Mouse (Mus musculus) heart, embryonic 16.5 days (tissue): ENCODE data around the gene Spag6. TPM values are rescaled to one million over a fixed set of nuclear protein-coding genes. Genes with fewer than 3 reads are reported as not detected.

Source experiments
- ATAC-seq: fragments of 200-750 bp; cut with Nextera tagmentation; replicated peaks from 2 replicates; pipeline ENCODE4 v1.8.0; 2017; ENCODE audit warnings: moderate number of reproducible peaks; ENCODE audit not compliant: insufficient read depth, low FRiP score; ENCODE audit errors: extremely low read depth
- H3K27ac ChIP-seq: fragments of 300-500 bp; sonication (generic); 2 replicates; pipeline ENCODE4 v1.5.1; 2014; ENCODE audit warnings: mild to moderate bottlenecking, low read length, control low read depth, moderate library complexity
- H3K27me3 ChIP-seq: fragments of 300-500 bp; sonication (generic); 2 replicates; pipeline ENCODE4 v1.6.1; 2014; ENCODE audit warnings: low read length, mixed read lengths; ENCODE audit not compliant: control insufficient read depth, insufficient read depth
- H3K36me3 ChIP-seq: fragments of 300-500 bp; sonication (generic); 2 replicates; pipeline ENCODE4 v1.6.1; 2014; ENCODE audit not compliant: control insufficient read depth, insufficient read depth
- H3K4me1 ChIP-seq: fragments of 300-500 bp; sonication (generic); 2 replicates; pipeline ENCODE4 v1.6.1; 2014; ENCODE audit warnings: low read length, mixed read lengths; ENCODE audit not compliant: control insufficient read depth, insufficient read depth
- H3K4me2 ChIP-seq: fragments of 300-500 bp; sonication (generic); 2 replicates; pipeline ENCODE4 v1.6.1; 2014; ENCODE audit warnings: low read depth, mild to moderate bottlenecking, control low read depth, low read length
- H3K4me3 ChIP-seq: fragments of 300-500 bp; sonication (generic); 2 replicates; pipeline ENCODE4 v1.5.1; 2014; ENCODE audit warnings: mild to moderate bottlenecking, control low read depth, low read length
- H3K9ac ChIP-seq: fragments of 300-500 bp; sonication (generic); 2 replicates; pipeline ENCODE4 v1.6.1; 2014; ENCODE audit warnings: low read length, control low read depth
- H3K9me3 ChIP-seq: fragments of 300-500 bp; sonication (generic); replicated peaks from 2 replicates; pipeline ENCODE4 v1.6.1; 2016; ENCODE audit warnings: low read length; ENCODE audit not compliant: control insufficient read depth
- WGBS: fragments of 180-500 bp; shearing (Covaris S2); extraction: QIAGEN DNeasy Blood & Tissue Kit; methylation state at CpG from one replicate; pipeline ENCODE4 v1.1.7; 2014; 5-methylcytosine and 5-hydroxymethylcytosine counted together
- polyA plus RNA-seq: library from polyadenylated mRNA; unstranded; fragments of >200 nt; fragmentation: Nextera tagmentation; extraction: Ambion mirVana; gene quantifications from 2 replicates; pipeline ENCODE4 v1.2.1, GENCODE M21; 2015

Gene Spag6
- polyA plus RNA-seq, 1 experiment from 2014 or later, result 0.26 TPM

DNA sequence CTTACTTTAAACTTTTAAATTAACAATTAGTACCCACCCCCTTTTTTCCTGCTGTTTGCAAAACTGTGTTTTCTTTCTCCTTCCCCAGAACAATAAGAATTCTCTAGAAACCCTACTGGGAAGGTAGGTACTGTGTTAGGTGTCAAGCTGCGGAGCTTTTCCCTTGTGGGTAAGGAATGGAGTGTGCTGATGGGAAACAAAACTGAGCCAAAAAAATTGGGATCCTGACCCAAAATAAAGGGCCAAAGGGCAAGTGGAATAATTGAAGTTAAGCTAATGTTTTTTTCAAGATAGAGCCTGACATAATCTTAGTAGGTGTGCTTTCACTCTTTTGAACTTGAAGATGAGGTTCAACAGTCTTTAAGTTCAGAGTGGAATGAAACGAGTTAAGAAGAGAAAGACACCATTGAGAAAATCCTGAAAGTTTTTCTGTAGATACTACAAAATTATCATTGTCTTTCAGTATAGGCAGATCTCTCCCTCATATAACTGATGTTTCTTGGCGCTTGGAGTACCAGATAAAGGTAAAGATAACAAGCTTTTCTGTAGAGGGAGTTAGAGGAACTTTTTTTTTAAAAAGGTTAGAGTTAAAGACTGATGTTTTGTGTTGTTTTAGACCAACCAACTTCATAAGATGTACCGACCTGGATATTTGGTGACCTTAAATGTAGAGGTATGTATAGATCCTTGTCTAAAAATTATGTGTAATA, 19.5 kb upstream of the Spag6 start:
- no peak overlapping the region for H3K4me3 ChIP-seq
- H3K27ac ChIP-seq, result no peak overlapping the region
- no peak overlapping the region for H3K4me2 ChIP-seq
- ATAC-seq, result no peak
- whole genome bisulfite sequencing, result 87% methylated on average over 4 of the region's 4 CpGs
- no peaks in the 10 kb centered on the region for H3K9me3 ChIP-seq
- H3K36me3 ChIP-seq, result no peaks in the 10 kb centered on the region
- H3K4me1 ChIP-seq, result peaks cover 18% of the 10 kb centered on the region
- H3K9ac ChIP-seq, result peak overlapping the region; percentile 26; the same call in 1 of the 2 replicates
- H3K27me3 ChIP-seq, result peaks cover 3% of the 10 kb centered on the region; the same call in 1 of the 2 replicates

DNA sequence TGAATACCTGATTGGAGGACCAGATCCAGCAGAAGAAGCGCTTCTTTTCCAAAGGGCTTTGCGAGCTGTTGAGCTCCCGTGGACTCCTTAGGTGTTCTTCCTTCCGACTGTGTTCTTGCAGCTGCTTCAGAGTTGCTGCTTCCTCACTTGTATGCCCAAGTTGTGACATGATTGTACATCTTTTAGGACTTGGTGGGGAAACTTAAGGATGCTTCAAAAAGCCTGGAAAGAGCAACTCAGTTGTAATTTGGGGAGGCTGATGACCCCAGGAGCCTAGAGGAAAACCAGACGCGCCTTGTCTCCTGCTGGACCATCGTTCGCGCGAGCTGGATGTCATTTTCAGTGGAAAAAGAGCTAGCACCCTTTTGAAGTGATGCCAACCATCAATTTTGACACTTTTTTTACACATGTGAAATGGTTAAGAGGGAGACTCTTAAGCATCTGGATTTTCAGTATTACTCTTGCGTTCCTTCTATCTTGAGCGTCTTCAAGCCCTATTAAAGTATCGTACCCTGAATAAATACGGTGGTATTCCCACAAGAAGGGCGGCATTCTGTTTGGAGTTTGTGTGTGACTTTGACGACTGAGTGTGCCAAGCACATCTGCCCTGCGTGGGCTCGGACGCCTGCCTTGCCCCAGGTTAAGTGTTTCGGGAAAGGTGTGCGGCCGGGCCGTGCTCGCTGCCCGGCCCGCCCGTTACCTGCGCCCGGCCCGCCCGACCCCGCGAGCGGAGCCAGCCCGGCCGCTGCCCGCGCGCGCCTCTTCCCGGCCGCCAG, 18.0 kb upstream of the Spag6 start:
- WGBS, result 21% methylated on average over 40 of the region's 42 CpGs
- H3K4me3 ChIP-seq, result peak overlapping the region; percentile 94
- H3K27ac ChIP-seq, result peak overlapping the region; percentile 96
- H3K9me3 ChIP-seq, result no peaks in the 10 kb centered on the region
- H3K36me3 ChIP-seq, result no peaks in the 10 kb centered on the region
- H3K4me1 ChIP-seq, result peaks cover 24% of the 10 kb centered on the region
- H3K4me2 ChIP-seq, result peak overlapping the region; percentile 90
- H3K9ac ChIP-seq, result peak overlapping the region; percentile 90
- no peak for ATAC-seq
- H3K27me3 ChIP-seq, result peaks cover 8% of the 10 kb centered on the region; the same call in 1 of the 2 replicates

GRCm38 (mm10) chr2:18676457-18676935, 17.3 kb upstream of the Spag6 start:
- no peaks in the 10 kb centered on the region for H3K36me3 ChIP-seq
- H3K9ac ChIP-seq, result peak overlapping the region; percentile 90
- peak overlapping the region; percentile 90 for H3K4me2 ChIP-seq
- under 1% methylated on average over 38 of the region's 64 CpGs for WGBS
- peak overlapping the region; percentile 96 for H3K27ac ChIP-seq
- H3K4me1 ChIP-seq, result peaks cover 26% of the 10 kb centered on the region
- no peaks in the 10 kb centered on the region for H3K9me3 ChIP-seq
- H3K4me3 ChIP-seq, result peak overlapping the region; percentile 94
- peak; percentile 88 for ATAC-seq
- H3K27me3 ChIP-seq, result peaks cover 8% of the 10 kb centered on the region; the same call in 1 of the 2 replicates

DNA sequence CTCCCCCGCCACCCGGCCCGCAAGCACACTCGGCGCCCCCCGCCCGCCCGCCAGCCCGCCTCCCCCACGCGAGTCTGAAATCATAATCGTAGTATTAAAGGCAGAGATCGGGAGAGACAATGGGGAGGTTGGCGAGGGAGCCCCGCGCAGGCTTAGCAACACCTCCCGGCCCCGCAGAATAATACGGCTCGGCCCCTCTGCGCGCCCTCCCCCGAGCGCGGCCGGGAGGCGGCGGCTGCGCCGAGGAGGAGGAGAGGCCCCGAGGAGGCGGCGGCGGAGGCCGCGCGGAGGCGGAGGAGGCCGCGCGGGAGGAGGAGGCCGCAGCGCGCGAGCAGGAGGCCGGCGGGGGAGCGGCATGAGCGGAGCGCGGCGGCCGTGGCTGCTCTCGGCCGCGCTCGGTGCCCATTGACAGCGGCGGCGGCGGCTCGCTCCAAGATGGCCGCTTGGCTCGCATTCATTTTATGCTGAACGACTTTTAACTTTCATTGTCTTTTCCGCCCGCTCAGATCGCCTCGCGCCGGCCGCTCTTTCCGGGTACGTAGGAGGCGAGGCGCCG, 16.8 kb upstream of the Spag6 start, which contains the start of gene Bmi1:
Gene Bmi1 (plus strand): TSS at position 83 of the 556 bp plus-strand sequence.
- under 1% methylated on average over 67 of the region's 77 CpGs for WGBS
- peak; percentile 39 for ATAC-seq
- Histone ChIP-seq H3K4me1 (peaks cover 26% of the 10 kb centered on the region), H3K9me3 (no peaks in the 10 kb centered on the region), H3K9ac (peak within 1 kb of the TSS; percentile 90), H3K4me3 (peak within 1 kb of the TSS; percentile 94), H3K27me3 (peaks cover 8% of the 10 kb centered on the region; the same call in 1 of the 2 replicates), H3K36me3 (no peaks in the 10 kb centered on the region), H3K27ac (peak within 1 kb of the TSS; percentile 96), H3K4me2 (peak within 1 kb of the TSS; percentile 90)

DNA sequence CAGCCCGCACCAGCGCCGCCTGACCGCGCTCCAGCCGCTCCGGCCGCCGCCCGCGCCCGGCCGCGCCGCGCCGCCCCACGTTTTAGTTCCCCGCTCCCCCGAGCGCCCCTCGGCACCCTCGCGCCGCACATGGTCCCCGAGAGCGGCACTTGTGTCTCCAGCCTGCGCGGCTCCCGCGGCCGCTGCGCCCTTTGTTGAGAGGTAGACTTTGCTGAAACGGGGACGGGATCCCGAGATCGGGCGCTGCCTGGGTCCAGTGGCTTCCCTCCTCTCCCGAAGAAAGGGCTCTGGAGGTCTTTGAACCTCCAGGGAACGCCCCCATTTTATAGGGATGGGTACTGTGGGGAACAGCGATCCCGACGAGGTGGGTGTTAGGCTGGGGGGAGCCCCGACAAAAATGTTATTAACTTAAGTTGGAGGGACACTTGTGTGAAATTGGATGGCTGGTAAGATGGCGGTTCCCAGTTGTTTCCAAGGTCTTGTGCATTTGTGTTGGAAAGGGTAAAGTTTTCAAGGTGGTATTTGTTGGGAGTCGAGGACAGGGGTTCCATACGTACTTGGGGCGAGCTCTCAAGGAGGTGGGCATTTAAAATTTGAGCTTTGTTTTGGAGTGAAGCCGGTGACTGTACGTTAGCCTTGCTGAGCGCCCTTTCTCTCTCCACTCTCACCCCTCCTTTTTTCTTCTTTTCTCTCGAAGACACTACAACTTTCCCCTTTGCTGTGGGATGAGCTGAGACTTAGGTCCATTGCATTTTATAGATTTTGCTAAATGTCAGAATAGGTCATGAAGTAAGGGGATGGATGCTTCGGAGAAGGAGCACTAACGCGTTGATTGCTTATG, 16.0 kb upstream of the Spag6 start:
- no peak for ATAC-seq

GRCm38 (mm10) chr2:18679701-18680100, 14.1 kb upstream of the Spag6 start:
- no peak overlapping the region for H3K4me2 ChIP-seq
- peaks cover 20% of the 10 kb centered on the region for H3K4me1 ChIP-seq
- no peak overlapping the region for H3K27ac ChIP-seq
- H3K27me3 ChIP-seq, result peaks cover 8% of the 10 kb centered on the region; the same call in 1 of the 2 replicates
- peaks cover 8% of the 10 kb centered on the region for H3K36me3 ChIP-seq
- WGBS, result 86% methylated on average over 2 of the region's 2 CpGs
- H3K9ac ChIP-seq, result no peak overlapping the region
- ATAC-seq, result no peak
- H3K4me3 ChIP-seq, result no peak overlapping the region
- H3K9me3 ChIP-seq, result no peaks in the 10 kb centered on the region

More for the DNA sequence above, 16.0 kb upstream of the Spag6 start:
- under 1% methylated on average over 46 of the region's 55 CpGs for WGBS
- Histone ChIP-seq H3K9ac (peak overlapping the region; percentile 90), H3K36me3 (0 out of 2 replicates have a peak, but pooled peaks cover 2% of the 10 kb centered on the region), H3K27ac (no peak overlapping the region), H3K4me1 (peaks cover 26% of the 10 kb centered on the region), H3K4me2 (peak overlapping the region; percentile 90), H3K9me3 (no peaks in the 10 kb centered on the region), H3K27me3 (peaks cover 8% of the 10 kb centered on the region; the same call in 1 of the 2 replicates), H3K4me3 (peak overlapping the region; percentile 94)

GRCm38 (mm10) chr2:18680501-18680900, 13.3 kb upstream of the Spag6 start:
- H3K27me3 ChIP-seq, result peaks cover 8% of the 10 kb centered on the region; the same call in 1 of the 2 replicates
- no peaks in the 10 kb centered on the region for H3K9me3 ChIP-seq
- H3K4me3 ChIP-seq, result peak overlapping the region; percentile 59
- H3K9ac ChIP-seq, result peak overlapping the region; percentile 49
- no peak for ATAC-seq
- H3K27ac ChIP-seq, result no peak overlapping the region
- H3K4me2 ChIP-seq, result peak overlapping the region; percentile 84
- peaks cover 8% of the 10 kb centered on the region for H3K36me3 ChIP-seq
- 3% methylated on average over 4 of the region's 4 CpGs for WGBS
- H3K4me1 ChIP-seq, result peaks cover 19% of the 10 kb centered on the region

DNA sequence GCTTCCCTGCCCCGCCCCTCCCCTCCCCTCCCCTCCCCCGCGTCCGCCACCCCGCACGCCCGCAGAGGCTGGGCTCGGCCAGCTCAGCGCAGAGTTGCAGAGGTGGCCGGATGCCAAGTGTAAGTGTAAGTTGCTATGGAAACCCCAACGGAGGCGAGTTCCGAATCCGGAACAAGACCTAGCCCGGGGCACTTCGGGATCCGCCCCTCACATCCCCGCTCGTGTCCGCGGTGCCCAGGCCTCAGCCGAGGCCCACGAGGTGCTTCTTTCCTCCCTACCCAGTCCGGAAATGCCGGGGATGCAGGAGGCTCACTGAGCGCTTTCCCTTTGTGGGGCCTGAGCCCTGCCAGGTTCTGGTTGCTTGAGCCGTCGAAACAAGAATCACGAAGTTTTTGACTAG, 12.9 kb upstream of the Spag6 start:
- Histone ChIP-seq H3K27me3 (peaks cover 8% of the 10 kb centered on the region; the same call in 1 of the 2 replicates), H3K36me3 (peaks cover 8% of the 10 kb centered on the region), H3K9ac (peak overlapping the region; percentile 49), H3K27ac (no peak overlapping the region), H3K4me3 (peak overlapping the region; percentile 59), H3K4me1 (peaks cover 15% of the 10 kb centered on the region), H3K9me3 (no peaks in the 10 kb centered on the region), H3K4me2 (peak overlapping the region; percentile 84)
- 5% methylated on average over 29 of the region's 29 CpGs for WGBS
- no peak for ATAC-seq
